Mouse (Mus musculus): Measurements from ENCODE around the gene Sec31a. TPM values are rescaled to one million over a fixed set of nuclear protein-coding genes. Genes with fewer than 3 reads are reported as not detected.
A peak's percentile ranks its signal among the peaks of the same experiment; 100 is the strongest.

Sec31a gene
- polyA plus RNA-seq (2012; rRNA removed) (48.5 and 56.2 TPM in 2 replicates), polyA plus RNA-seq (2014; fragmentation: Nextera tagmentation; extraction: Ambion mirVana) (43.6 and 44.8 TPM in 2 replicates)

DNA sequence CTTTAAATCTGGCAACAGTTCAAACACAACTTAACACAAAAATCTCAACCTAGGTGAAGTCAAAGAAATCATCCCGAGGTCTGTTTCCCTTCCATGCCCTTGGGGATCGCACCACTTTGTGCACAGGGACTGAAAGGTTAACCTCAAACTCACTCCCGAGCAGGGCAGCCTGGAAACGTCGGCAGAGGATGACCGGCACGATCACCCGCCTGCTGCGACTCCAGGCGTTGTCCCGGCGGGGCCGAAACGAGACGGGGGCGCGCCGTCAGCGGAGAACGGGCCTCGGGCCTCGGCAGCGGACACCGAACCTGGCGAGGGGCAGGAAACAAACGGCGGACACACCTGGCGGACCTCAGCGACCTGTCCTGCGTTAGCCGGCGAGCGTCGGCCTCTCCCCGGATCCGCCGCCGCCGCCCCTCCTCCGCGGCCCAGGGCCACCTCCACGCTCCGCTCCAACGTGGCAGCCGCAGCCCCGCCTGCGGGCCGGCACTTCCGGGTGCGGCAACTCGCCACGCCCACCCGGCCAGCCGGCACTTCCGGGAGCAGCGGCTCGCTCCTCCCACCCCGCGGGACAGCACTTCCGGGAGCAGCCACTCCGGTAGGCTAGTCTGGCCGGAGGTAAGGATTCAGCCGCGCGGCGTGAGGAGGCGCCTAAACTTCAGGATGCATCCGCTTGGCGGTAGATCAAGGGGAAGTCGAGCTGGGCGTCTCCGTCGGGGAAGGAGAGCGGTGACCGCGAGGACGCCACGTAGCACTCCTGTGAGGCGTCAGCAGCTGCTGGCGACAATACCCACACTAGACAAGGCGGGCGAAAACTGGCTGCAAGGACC is at the start of gene Sec31a:
Gene Sec31a (minus strand): TSS at position 474 of the 830 bp plus-strand sequence.
- H3K9me3 ChIP-seq (ENCODE audit: control insufficient read depth, low read length), result no peaks in the 10 kb centered on the region
- DNase-seq (ENCODE audit: low read depth in 3 of 3, low spot score in 3 of 3) (peak; percentile 88), ATAC-seq (ENCODE audit: insufficient read depth) (peak; percentile 95)
- peaks cover 12 to 17% of the 10 kb centered on the region in 2 experiments for H3K4me1 ChIP-seq (replicated peaks; ENCODE audit: control insufficient read depth in 2 of 2, insufficient read depth in 2 of 2, low read length in 1 of 2)
- H3K27ac ChIP-seq, result peak within 1 kb of the TSS; percentile 81
- H3K36me3 ChIP-seq (replicated peaks; ENCODE audit: control insufficient read depth, insufficient read depth, low read depth), result peaks cover 15% of the 10 kb centered on the region
- peak within 1 kb of the TSS; percentile 93 for H3K4me2 ChIP-seq (ENCODE audit: low read depth)
- H3K4me3 ChIP-seq (ENCODE audit: insufficient read depth in 1 of 2, low read depth in 2 of 2, low read length in 2 of 2), result peak within 1 kb of the TSS; percentile 84 to 87
- H3K9ac ChIP-seq (replicated peaks), result peak within 1 kb of the TSS; percentile 79
- TF ChIP-seq CTCF (IDR thresholded peaks at IDR 0.05; ENCODE audit: low read depth), result 0 out of 2 replicates have a peak, but pooled peaks have one; percentile 34
- TF ChIP-seq EP300 (IDR thresholded peaks at IDR 0.05; ENCODE audit: low read depth), result no peak; the same call in 1 of the 2 replicates
- under 1% methylated on average over 61 of the region's 82 CpGs for WGBS (ENCODE audit: insufficient replicate concordance)
- H3K27me3 ChIP-seq (ENCODE audit: control insufficient read depth, insufficient read depth, low read length), result no peaks in the 10 kb centered on the region

- 40% methylated on average over 2 of the region's 2 CpGs for WGBS (ENCODE audit: insufficient replicate concordance)
Observed at GRCm38 (mm10) chr5:100462374-100462773, 46.3 kb upstream of the Sec31a start.

DNA sequence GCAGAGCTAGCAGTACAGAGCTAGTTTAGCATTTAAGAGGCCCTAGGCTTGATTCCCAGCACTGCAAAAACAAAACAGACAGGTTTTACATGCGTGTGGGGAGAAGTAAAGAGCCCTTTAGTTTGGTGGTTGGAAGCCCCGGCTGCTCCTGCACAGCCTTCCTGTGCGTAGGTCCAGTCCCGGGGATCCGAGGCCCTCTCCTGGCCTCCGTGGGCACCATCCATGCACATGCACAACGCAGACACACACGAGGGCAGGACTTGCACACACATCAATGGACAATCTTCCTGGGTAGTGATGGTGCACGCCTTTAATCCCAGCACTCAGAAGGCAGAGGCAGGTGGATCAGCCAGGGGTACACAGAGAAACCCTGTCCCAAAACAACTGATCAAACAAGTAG is 45.5 kb upstream of the Sec31a start:
- no peak for DNase-seq (ENCODE audit: low read depth in 3 of 3, low spot score in 3 of 3)
- Histone ChIP-seq H3K9me3 (ENCODE audit: control insufficient read depth, low read length) (no peaks in the 10 kb centered on the region), H3K4me1 (replicated peaks; ENCODE audit: control insufficient read depth in 2 of 2, insufficient read depth in 2 of 2, low read length in 1 of 2) (0 out of 4 replicates have a peak, but pooled peaks cover 0 to 6% of the 10 kb centered on the region in 2 experiments), H3K9ac (replicated peaks) (no peak overlapping the region), H3K36me3 (replicated peaks; ENCODE audit: control insufficient read depth, insufficient read depth, low read depth) (peaks cover 24% of the 10 kb centered on the region), H3K27me3 (ENCODE audit: control insufficient read depth, insufficient read depth, low read length) (no peaks in the 10 kb centered on the region), H3K4me2 (ENCODE audit: low read depth) (no peak overlapping the region), H3K27ac (no peak overlapping the region), H3K4me3 (ENCODE audit: insufficient read depth in 1 of 2, low read depth in 2 of 2, low read length in 2 of 2) (no peak overlapping the region)
- TF ChIP-seq CTCF (IDR thresholded peaks at IDR 0.05; ENCODE audit: low read depth) (no peak), EP300 (IDR thresholded peaks at IDR 0.05; ENCODE audit: low read depth) (no peak)
- WGBS (ENCODE audit: insufficient replicate concordance), result 86% methylated on average over 9 of the region's 9 CpGs
- no peak for ATAC-seq (ENCODE audit: insufficient read depth)

More at GRCm38 (mm10) chr5:100462374-100462773, 46.3 kb upstream of the Sec31a start:
- no peak for TF ChIP-seq EP300 (IDR thresholded peaks at IDR 0.05; ENCODE audit: low read depth)
- no peak for TF ChIP-seq CTCF (IDR thresholded peaks at IDR 0.05; ENCODE audit: low read depth)
- Histone ChIP-seq H3K9me3 (ENCODE audit: control insufficient read depth, low read length) (no peaks in the 10 kb centered on the region), H3K27me3 (ENCODE audit: control insufficient read depth, insufficient read depth, low read length) (no peaks in the 10 kb centered on the region), H3K27ac (no peak overlapping the region), H3K9ac (replicated peaks) (no peak overlapping the region), H3K4me2 (ENCODE audit: low read depth) (no peak overlapping the region), H3K36me3 (replicated peaks; ENCODE audit: control insufficient read depth, insufficient read depth, low read depth) (peaks cover 24% of the 10 kb centered on the region), H3K4me3 (ENCODE audit: insufficient read depth in 1 of 2, low read depth in 2 of 2, low read length in 2 of 2) (no peak overlapping the region), H3K4me1 (replicated peaks; ENCODE audit: control insufficient read depth in 2 of 2, insufficient read depth in 2 of 2, low read length in 1 of 2) (peaks cover 0 to 11% of the 10 kb centered on the region in 2 experiments; a peak in 1 of 4 replicates)
- ATAC-seq (ENCODE audit: insufficient read depth) (peak; percentile 27; the same call in 1 of the 2 replicates), DNase-seq (ENCODE audit: low read depth in 3 of 3, low spot score in 3 of 3) (peak in 1 of 3 experiments; percentile 2)

DNA sequence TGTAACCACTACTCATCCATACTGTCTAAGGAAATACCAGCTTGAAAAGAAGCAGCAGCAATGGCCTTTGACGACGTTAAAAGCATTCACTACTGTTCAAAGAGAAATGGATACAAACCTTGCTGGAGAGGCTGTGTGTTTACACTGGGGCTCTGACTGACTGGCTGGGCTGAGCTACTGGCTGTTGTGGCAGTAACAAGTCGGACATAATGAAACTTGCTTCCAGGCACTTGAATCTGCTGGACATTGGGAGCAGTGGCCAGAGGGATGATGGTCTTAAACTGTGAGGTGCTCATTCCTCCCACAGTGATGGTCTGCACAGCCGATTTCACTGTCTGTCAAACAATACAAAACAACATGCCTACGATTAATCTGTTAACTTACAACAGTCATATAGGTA is 43.4 kb upstream of the Sec31a start:
- Histone ChIP-seq H3K27ac (no peak overlapping the region), H3K9me3 (ENCODE audit: control insufficient read depth, low read length) (no peaks in the 10 kb centered on the region), H3K4me1 (replicated peaks; ENCODE audit: control insufficient read depth in 2 of 2, insufficient read depth in 2 of 2, low read length in 1 of 2) (0 out of 4 replicates have a peak, but pooled peaks cover 0 to 4% of the 10 kb centered on the region in 2 experiments), H3K9ac (replicated peaks) (no peak overlapping the region), H3K4me2 (ENCODE audit: low read depth) (no peak overlapping the region), H3K36me3 (replicated peaks; ENCODE audit: control insufficient read depth, insufficient read depth, low read depth) (peaks cover 30% of the 10 kb centered on the region), H3K4me3 (ENCODE audit: insufficient read depth in 1 of 2, low read depth in 2 of 2, low read length in 2 of 2) (no peak overlapping the region), H3K27me3 (ENCODE audit: control insufficient read depth, insufficient read depth, low read length) (no peaks in the 10 kb centered on the region)
- WGBS (ENCODE audit: insufficient replicate concordance), result 85% methylated on average over 5 of the region's 5 CpGs
- no peak for ATAC-seq (ENCODE audit: insufficient read depth)
- no peak for DNase-seq (ENCODE audit: low read depth in 3 of 3, low spot score in 3 of 3)
- TF ChIP-seq EP300 (IDR thresholded peaks at IDR 0.05; ENCODE audit: low read depth) (no peak), CTCF (IDR thresholded peaks at IDR 0.05; ENCODE audit: low read depth) (no peak)

- TF ChIP-seq EP300 (IDR thresholded peaks at IDR 0.05; ENCODE audit: low read depth) (no peak), CTCF (IDR thresholded peaks at IDR 0.05; ENCODE audit: low read depth) (no peak)
- DNase-seq (ENCODE audit: low read depth in 3 of 3, low spot score in 3 of 3) (no peak), ATAC-seq (ENCODE audit: insufficient read depth) (no peak)
- H3K27ac ChIP-seq, result no peak overlapping the region
- no peaks in the 10 kb centered on the region for H3K4me1 ChIP-seq (replicated peaks; ENCODE audit: control insufficient read depth in 2 of 2, insufficient read depth in 2 of 2, low read length in 1 of 2)
- WGBS (ENCODE audit: insufficient replicate concordance), result 92% methylated on average over 2 of the region's 2 CpGs
- H3K9me3 ChIP-seq (ENCODE audit: control insufficient read depth, low read length), result no peaks in the 10 kb centered on the region
- H3K4me3 ChIP-seq (ENCODE audit: insufficient read depth in 1 of 2, low read depth in 2 of 2, low read length in 2 of 2), result no peak overlapping the region
- no peaks in the 10 kb centered on the region for H3K27me3 ChIP-seq (ENCODE audit: control insufficient read depth, insufficient read depth, low read length)
- H3K4me2 ChIP-seq (ENCODE audit: low read depth), result no peak overlapping the region
- peaks cover 71% of the 10 kb centered on the region for H3K36me3 ChIP-seq (replicated peaks; ENCODE audit: control insufficient read depth, insufficient read depth, low read depth)
- no peak overlapping the region for H3K9ac ChIP-seq (replicated peaks)
Observed at GRCm38 (mm10) chr5:100451871-100452270, 35.8 kb upstream of the Sec31a start.

Measured in liver, embryonic 14.5 days (tissue).